Mouse (Mus musculus): ENCODE data around the gene Pidd1.

DNA sequence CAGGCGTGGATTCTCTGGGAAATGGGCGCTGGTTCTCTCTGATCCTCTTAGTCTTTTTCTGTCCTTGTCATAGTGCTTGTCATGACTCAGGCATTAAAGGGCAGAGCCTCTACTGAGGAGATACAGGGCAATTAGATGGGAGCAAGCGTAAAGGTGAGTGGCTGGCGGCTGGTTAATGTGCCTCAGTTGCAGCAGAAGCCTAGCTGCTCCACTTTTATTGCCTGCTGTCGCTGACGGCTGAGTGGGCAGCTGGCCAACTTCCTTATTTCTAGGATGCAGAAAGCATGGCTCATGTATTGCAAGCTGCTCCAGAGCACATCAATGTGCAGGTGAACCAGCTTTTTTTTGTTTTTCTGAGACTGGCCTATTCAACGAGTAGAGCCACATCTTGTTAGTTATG, 24.9 kb downstream of the Pidd1 start:
- no peak for TF ChIP-seq POLR2A (IDR thresholded peaks at IDR 0.05; ENCODE audit: insufficient read length, low read depth)
- no peak for TF ChIP-seq CEBPB (IDR thresholded peaks at IDR 0.05; ENCODE audit: insufficient read depth, poor library complexity, severe bottlenecking)
- no peak for TF ChIP-seq POLR2AphosphoS2 (IDR thresholded peaks at IDR 0.05; ENCODE audit: insufficient read length, low read depth)
